Mouse (Mus musculus) kidney, embryonic 14.5 days (tissue): Measurements from ENCODE around the gene Rgs2. TPM values are rescaled to one million over a fixed set of nuclear protein-coding genes. Genes with fewer than 3 reads are reported as not detected.

Experiments
- ATAC-seq: fragments of 200-750 bp; cut with Nextera tagmentation; 2 replicates; pipeline ENCODE4 v1.8.0; 2017; ENCODE audit warnings: moderate number of reproducible peaks, mild to moderate bottlenecking, moderate TSS enrichment, moderate library complexity; ENCODE audit not compliant: low FRiP score, low TSS enrichment
- H3K27ac ChIP-seq: fragments of 300-500 bp; sonication (generic); 2 replicates; pipeline ENCODE4 v1.5.1; 2014; ENCODE audit warnings: low read depth, mild to moderate bottlenecking, low read length, moderate library complexity, mixed read lengths
- H3K27me3 ChIP-seq: fragments of 300-500 bp; sonication (generic); 2 replicates; pipeline ENCODE4 v1.6.1; 2014; ENCODE audit warnings: mild to moderate bottlenecking, low read length; ENCODE audit not compliant: control insufficient read depth, insufficient read depth
- H3K36me3 ChIP-seq: fragments of 300-500 bp; sonication (generic); 2 replicates; pipeline ENCODE4 v1.6.1; 2014; ENCODE audit warnings: low read length, mixed read lengths; ENCODE audit not compliant: control insufficient read depth, insufficient read depth
- H3K4me1 ChIP-seq: fragments of 300-500 bp; sonication (generic); 2 replicates; pipeline ENCODE4 v1.6.1; 2014; ENCODE audit warnings: low read length, mixed read lengths; ENCODE audit not compliant: control insufficient read depth, insufficient read depth
- H3K4me2 ChIP-seq: fragments of 300-500 bp; sonication (generic); replicated peaks from 2 replicates; pipeline ENCODE4 v1.6.1; 2014; ENCODE audit warnings: low read depth, mild to moderate bottlenecking, low read length
- H3K4me3 ChIP-seq: fragments of 300-500 bp; sonication (generic); 2 replicates; pipeline ENCODE4 v1.5.1; 2014; ENCODE audit warnings: mild to moderate bottlenecking, low read length
- H3K9ac ChIP-seq: fragments of 300-500 bp; sonication (generic); 2 replicates; pipeline ENCODE4 v1.6.1; 2014; ENCODE audit warnings: low read depth, mild to moderate bottlenecking, low read length, moderate library complexity
- H3K9me3 ChIP-seq: fragments of 300-500 bp; sonication (generic); 2 replicates; pipeline ENCODE4 v1.6.1; 2016; ENCODE audit warnings: low read length; ENCODE audit not compliant: control insufficient read depth
- WGBS: fragments of 180-500 bp; shearing (Covaris S2); extraction: QIAGEN DNeasy Blood & Tissue Kit; methylation state at CpG from one replicate; pipeline ENCODE4 v1.1.7; 2014; 5-methylcytosine and 5-hydroxymethylcytosine counted together
- polyA plus RNA-seq: library from polyadenylated mRNA; unstranded; fragments of >200 nt; fragmentation: Nextera tagmentation; extraction: Ambion mirVana; gene quantifications from 2 replicates; pipeline ENCODE4 v1.2.1, GENCODE M21; 2014

Rgs2 gene
- polyA plus RNA-seq, 1 experiment from 2014 or later = 26.3 TPM

GRCm38 (mm10) chr1:143962301-143962700, 41.7 kb downstream of the Rgs2 start:
- Histone ChIP-seq H3K27ac (no peak overlapping the region), H3K4me2 (no peak overlapping the region), H3K27me3 (no peaks in the 10 kb centered on the region), H3K9me3 (no peaks in the 10 kb centered on the region), H3K36me3 (no peaks in the 10 kb centered on the region), H3K4me3 (no peak overlapping the region), H3K4me1 (no peaks in the 10 kb centered on the region), H3K9ac (no peak overlapping the region)
- 77% methylated on average over 3 of the region's 3 CpGs for WGBS
- ATAC-seq = no peak

GRCm38 (mm10) chr1:143960340-143960739, 43.6 kb downstream of the Rgs2 start:
- no peak overlapping the region for H3K27ac ChIP-seq
- no peak overlapping the region for H3K9ac ChIP-seq
- H3K36me3 ChIP-seq = no peaks in the 10 kb centered on the region
- H3K4me1 ChIP-seq = no peaks in the 10 kb centered on the region
- no peaks in the 10 kb centered on the region for H3K9me3 ChIP-seq
- 83% methylated on average over 2 of the region's 2 CpGs for WGBS
- H3K27me3 ChIP-seq = no peaks in the 10 kb centered on the region
- ATAC-seq = no peak
- H3K4me2 ChIP-seq = no peak overlapping the region
- H3K4me3 ChIP-seq = no peak overlapping the region

GRCm38 (mm10) chr1:143956090-143956489, 47.9 kb downstream of the Rgs2 start:
- 90% methylated on average over 1 of the region's 1 CpGs for WGBS
- H3K36me3 ChIP-seq = no peaks in the 10 kb centered on the region
- H3K4me2 ChIP-seq = no peak overlapping the region
- ATAC-seq = no peak
- H3K27me3 ChIP-seq = no peaks in the 10 kb centered on the region
- H3K4me1 ChIP-seq = no peaks in the 10 kb centered on the region
- H3K9ac ChIP-seq = no peak overlapping the region
- no peaks in the 10 kb centered on the region for H3K9me3 ChIP-seq
- H3K4me3 ChIP-seq = no peak overlapping the region
- no peak overlapping the region for H3K27ac ChIP-seq

GRCm38 (mm10) chr1:143952841-143953240, 51.1 kb downstream of the Rgs2 start:
- ATAC-seq = no peak

More at GRCm38 (mm10) chr1:143952841-143953240, 51.1 kb downstream of the Rgs2 start:
- Histone ChIP-seq H3K9me3 (no peaks in the 10 kb centered on the region), H3K4me2 (no peak overlapping the region), H3K27me3 (no peaks in the 10 kb centered on the region), H3K4me3 (no peak overlapping the region), H3K36me3 (no peaks in the 10 kb centered on the region), H3K4me1 (no peaks in the 10 kb centered on the region), H3K27ac (no peak overlapping the region), H3K9ac (no peak overlapping the region)
- WGBS = 43% methylated on average over 2 of the region's 2 CpGs

Other genes starting within 250 kb of the Rgs2 start
- gene Trove2, start 227.1 kb downstream of the Rgs2 start, polyA plus RNA-seq = 11.3 and 17.4 TPM in 2 replicates
- 87.0 and 102 TPM in 2 replicates for gene Uchl5, start 226.9 kb downstream of the Rgs2 start, polyA plus RNA-seq
- not detected in 2 replicates for gene Rgs13, start 173.2 kb upstream of the Rgs2 start, polyA plus RNA-seq
- not detected in 2 replicates for gene Rgs1, start 245.1 kb upstream of the Rgs2 start, polyA plus RNA-seq